Mouse (Mus musculus): ENCODE measurements around the gene Acy3. TPM values are rescaled to one million over a fixed set of nuclear protein-coding genes. Genes with fewer than 3 reads are reported as not detected.
"Not testable (repeated sequence)": the region's sequence is repeated elsewhere in the genome, so short reads cannot be mapped to it uniquely, and the experiment has no call there.

Acy3 gene
- polyA plus RNA-seq, 1 experiment = 4.6 TPM

DNA sequence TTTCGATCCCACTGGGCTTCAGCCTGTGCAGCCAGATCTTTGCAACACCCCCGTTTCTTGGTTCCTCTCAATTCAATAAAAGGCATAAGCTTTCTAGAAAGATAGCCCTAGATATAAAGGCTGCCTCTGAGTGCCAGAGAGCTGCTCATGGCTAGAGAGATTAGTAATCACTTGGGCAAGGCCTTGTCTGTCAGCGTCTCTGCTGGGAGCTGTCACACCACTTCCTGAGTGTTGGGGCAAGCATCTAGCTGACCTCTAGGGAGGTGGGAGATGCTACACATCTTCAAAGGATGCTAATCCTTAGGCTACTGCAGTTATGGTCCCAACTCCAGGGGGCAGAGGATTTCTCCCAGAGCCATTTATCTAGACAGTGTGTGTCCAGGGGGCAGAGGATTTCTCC, 19.1 kb upstream of the Acy3 start:
- Histone ChIP-seq H3K4me3 (ENCODE audit: insufficient read depth, low read length) (no peak overlapping the region), H3K27ac (ENCODE audit: insufficient read depth, low read length) (no peak overlapping the region), H3K4me1 (ENCODE audit: control insufficient read depth, insufficient read depth, low read length) (no peaks in the 10 kb centered on the region; the same call in 1 of the 2 replicates)
- no peak for TF ChIP-seq CTCF (IDR thresholded peaks at IDR 0.05; ENCODE audit: extremely low read depth, insufficient read depth, low read length)
- TF ChIP-seq POLR2A (IDR thresholded peaks at IDR 0.05; ENCODE audit: extremely low read depth, insufficient read depth, low read length) = no peak

DNA sequence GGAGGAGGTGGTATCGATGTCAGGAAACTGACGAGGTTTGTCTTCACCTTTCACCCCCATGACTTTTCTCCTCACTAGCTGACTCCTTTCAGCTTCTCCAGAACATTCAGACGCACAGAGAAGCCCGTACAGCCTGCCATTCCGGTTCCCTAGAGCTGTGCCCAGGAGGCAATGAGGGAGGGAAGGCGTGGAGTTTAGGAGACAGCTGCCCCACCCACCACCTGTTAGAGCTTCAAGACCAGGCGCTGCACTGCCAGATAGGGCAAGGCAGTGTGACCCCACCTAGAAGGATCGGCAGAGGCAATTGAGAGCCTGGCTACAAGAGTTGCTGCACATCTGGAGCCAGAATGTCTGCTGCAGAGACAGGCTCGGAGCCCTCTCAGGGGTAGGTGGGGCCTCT, 14.1 kb upstream of the Acy3 start, which contains the start of gene Aldh3b2:
Gene Aldh3b2, plus strand, starts transcription at position 100 of the 400 bp plus-strand sequence.
- TF ChIP-seq CTCF (IDR thresholded peaks at IDR 0.05; ENCODE audit: extremely low read depth, insufficient read depth, low read length) = no peak
- TF ChIP-seq POLR2A (IDR thresholded peaks at IDR 0.05; ENCODE audit: extremely low read depth, insufficient read depth, low read length) = no peak
- Histone ChIP-seq H3K27ac (ENCODE audit: insufficient read depth, low read length) (no peak within 1 kb of the TSS), H3K4me3 (ENCODE audit: insufficient read depth, low read length) (no peak within 1 kb of the TSS), H3K4me1 (ENCODE audit: control insufficient read depth, insufficient read depth, low read length) (no peaks in the 10 kb centered on the region)

DNA sequence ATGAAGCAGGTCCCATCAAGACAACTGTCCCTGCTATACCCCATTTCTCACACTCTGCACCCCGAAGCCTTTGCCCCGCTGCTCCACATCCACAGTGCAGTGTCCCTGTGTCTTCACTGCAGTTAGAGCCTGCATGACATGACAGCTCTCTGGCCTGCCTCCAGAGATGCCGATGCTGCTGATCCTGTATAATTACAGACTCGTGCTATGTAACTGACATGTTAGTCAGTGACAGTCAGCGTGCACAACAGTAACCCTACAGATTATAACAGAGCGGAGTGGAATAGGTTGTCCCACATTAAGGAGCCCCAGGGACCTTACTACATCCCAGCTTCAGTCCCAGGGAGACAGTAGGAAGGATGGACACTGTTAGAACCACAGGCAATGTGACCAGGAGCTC, 11.8 kb upstream of the Acy3 start:
- not testable (repeated sequence) for H3K27ac ChIP-seq (ENCODE audit: insufficient read depth, low read length); H3K4me3 ChIP-seq (ENCODE audit: insufficient read depth, low read length); H3K4me1 ChIP-seq (ENCODE audit: control insufficient read depth, insufficient read depth, low read length)

DNA sequence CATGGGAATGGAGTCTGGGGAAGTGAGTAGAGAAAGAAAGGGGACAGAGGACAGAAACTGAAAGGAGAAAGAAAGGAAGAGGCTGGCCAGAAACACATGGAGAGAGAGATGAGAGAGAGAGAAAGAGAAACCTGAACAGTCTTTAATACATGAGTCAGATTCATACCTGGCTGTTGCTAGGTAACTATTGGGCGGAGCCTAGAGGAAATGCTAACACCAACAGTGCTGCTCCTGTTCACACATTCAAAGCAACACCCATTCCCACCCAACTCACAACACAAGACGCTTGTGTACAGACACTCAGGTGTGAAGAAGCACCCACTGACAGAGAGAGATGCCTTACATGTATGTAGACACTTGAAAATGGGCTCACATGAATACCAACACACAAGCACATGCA, 10.5 kb upstream of the Acy3 start:
- no peaks in the 10 kb centered on the region for H3K4me1 ChIP-seq (ENCODE audit: control insufficient read depth, insufficient read depth, low read length)
- TF ChIP-seq CTCF (IDR thresholded peaks at IDR 0.05; ENCODE audit: extremely low read depth, insufficient read depth, low read length) = no peak
- TF ChIP-seq POLR2A (IDR thresholded peaks at IDR 0.05; ENCODE audit: extremely low read depth, insufficient read depth, low read length) = no peak
- no peak overlapping the region for H3K4me3 ChIP-seq (ENCODE audit: insufficient read depth, low read length)
- no peak overlapping the region for H3K27ac ChIP-seq (ENCODE audit: insufficient read depth, low read length)

DNA sequence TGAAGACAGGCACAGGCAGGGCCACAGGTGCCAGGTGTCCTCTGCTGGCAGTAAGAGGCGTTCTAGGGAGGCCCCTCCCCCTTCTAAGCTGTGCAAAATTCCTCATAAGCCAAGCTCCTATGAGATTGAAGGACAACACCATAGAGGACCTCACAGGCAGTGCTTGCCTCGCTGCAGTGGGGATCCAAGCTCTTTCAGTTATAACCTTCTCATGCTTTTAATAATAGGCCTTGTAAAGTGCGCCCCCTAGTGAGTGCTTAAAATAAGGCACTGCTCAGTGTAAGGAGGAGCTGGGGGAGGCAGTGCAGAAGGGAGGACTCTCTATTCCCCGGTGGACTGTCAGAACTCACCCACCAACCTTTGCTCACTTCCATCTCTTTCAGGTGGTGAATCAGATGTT, 6.1 kb upstream of the Acy3 start:
- no peak overlapping the region for H3K27ac ChIP-seq (ENCODE audit: insufficient read depth, low read length)
- TF ChIP-seq POLR2A (IDR thresholded peaks at IDR 0.05; ENCODE audit: extremely low read depth, insufficient read depth, low read length) = no peak
- peak; percentile 74 for TF ChIP-seq CTCF (IDR thresholded peaks at IDR 0.05; ENCODE audit: extremely low read depth, insufficient read depth, low read length)
- no peak overlapping the region for H3K4me3 ChIP-seq (ENCODE audit: insufficient read depth, low read length)
- no peaks in the 10 kb centered on the region for H3K4me1 ChIP-seq (ENCODE audit: control insufficient read depth, insufficient read depth, low read length)

DNA sequence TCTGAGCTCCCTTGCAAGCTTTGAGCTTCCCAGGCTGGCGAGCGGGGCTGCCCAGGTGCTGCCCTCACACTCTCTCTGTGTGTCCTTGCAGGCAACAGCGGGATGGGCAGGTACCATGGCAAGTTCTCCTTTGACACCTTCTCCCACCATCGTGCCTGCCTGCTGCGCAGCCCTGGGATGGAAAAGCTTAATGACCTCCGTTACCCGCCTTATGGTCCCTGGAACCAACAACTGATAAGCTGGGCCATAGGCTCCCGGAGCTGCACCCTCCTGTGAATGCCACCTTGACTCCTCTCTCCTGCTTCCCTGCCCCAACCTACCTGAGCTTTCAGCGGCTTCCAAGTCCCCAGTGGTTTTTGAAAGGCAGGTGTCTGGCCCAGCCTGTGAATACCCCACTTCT, 5.5 kb upstream of the Acy3 start:
- H3K27ac ChIP-seq (ENCODE audit: insufficient read depth, low read length) = no peak overlapping the region
- TF ChIP-seq CTCF (IDR thresholded peaks at IDR 0.05; ENCODE audit: extremely low read depth, insufficient read depth, low read length) (no peak), POLR2A (IDR thresholded peaks at IDR 0.05; ENCODE audit: extremely low read depth, insufficient read depth, low read length) (no peak)

DNA sequence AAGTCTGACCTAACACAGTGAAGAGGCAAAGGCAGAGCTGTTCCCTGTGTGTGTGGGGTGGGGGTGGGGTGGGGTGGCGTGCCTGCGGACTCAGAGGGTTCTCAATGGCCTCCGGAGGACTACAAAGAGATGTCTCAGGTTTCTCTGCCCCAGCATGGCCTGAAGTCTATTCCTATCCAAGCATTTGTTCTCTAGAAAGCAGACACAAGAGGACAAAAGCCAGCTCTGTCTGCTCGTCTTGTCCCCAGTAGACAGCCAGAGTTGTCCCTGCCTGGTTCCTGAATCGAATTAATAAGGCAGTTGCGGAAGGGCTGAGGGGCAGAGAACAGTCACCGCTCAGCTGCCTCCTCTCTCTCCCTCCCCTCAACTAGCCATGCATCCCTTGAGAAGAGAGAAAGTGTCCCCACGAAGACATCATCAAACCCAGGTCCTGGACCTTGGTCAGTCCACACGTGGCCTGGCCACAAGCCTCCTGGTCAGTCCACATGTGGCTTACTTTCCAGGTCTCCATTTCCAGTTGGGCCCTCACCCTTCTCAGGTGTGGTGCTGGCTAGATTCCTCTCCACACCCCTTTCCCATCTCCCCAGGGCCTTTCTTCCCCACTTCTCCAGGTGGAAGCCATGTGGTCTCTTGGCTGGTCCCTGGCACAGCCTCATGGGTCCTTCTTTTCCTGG, 2.7 kb upstream of the Acy3 start:
- Histone ChIP-seq H3K27ac (ENCODE audit: insufficient read depth, low read length) (peak overlapping the region; percentile 20; the same call in 1 of the 2 replicates), H3K4me1 (ENCODE audit: control insufficient read depth, insufficient read depth, low read length) (peaks cover 6% of the 10 kb centered on the region), H3K4me3 (ENCODE audit: insufficient read depth, low read length) (no peak overlapping the region)
- TF ChIP-seq CTCF (IDR thresholded peaks at IDR 0.05; ENCODE audit: extremely low read depth, insufficient read depth, low read length) (no peak), POLR2A (IDR thresholded peaks at IDR 0.05; ENCODE audit: extremely low read depth, insufficient read depth, low read length) (no peak)

More for the DNA sequence above, 5.5 kb upstream of the Acy3 start:
- Histone ChIP-seq H3K4me3 (ENCODE audit: insufficient read depth, low read length) (no peak overlapping the region), H3K4me1 (ENCODE audit: control insufficient read depth, insufficient read depth, low read length) (no peaks in the 10 kb centered on the region)

DNA sequence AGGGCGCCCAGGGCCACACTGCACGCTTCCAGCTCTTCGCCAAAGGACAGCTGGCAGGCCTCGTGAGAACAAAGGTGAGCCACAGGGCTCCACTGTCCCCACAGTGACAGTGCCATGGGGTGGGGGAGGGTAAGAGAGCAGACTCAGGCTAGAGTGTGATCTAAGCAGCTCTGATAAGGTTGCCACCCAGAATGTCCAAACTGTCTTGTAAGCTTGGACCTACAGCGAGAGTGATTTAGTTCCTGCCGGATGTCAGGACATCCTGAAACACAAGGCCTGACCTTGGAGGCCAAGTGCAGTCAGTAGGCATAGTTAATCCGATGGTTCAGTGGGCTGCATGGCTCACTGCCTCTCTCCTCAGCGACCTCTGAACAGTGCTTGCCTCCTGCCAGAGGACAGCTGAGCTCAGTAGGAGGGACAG, 1.1 kb upstream of the Acy3 start:
- Histone ChIP-seq H3K27ac (ENCODE audit: insufficient read depth, low read length) (no peak overlapping the region), H3K4me3 (ENCODE audit: insufficient read depth, low read length) (no peak overlapping the region), H3K4me1 (ENCODE audit: control insufficient read depth, insufficient read depth, low read length) (peaks cover 6% of the 10 kb centered on the region)
- no peak for TF ChIP-seq CTCF (IDR thresholded peaks at IDR 0.05; ENCODE audit: extremely low read depth, insufficient read depth, low read length)
- TF ChIP-seq POLR2A (IDR thresholded peaks at IDR 0.05; ENCODE audit: extremely low read depth, insufficient read depth, low read length) = no peak

DNA sequence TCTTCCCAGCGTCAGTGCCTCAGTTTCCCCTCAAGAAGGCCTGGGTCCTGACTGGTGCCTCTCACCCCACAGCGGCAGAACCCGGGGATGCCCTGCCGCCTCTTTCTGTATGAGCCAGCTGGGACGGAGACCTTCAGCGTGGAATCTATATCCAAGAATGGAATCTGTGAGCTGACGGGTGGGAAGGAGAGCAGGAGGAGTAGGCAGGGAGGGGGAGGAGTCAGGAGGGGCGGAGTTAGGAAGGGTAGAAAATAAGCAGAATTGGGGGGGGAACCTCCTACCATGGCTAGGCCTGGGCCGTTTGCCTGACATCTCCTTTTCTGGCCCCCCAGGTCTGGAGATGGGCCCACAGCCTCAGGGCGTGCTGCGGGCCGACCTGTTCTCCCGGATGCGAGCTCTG, 1.7 kb downstream of the Acy3 start:
- Histone ChIP-seq H3K27ac (ENCODE audit: insufficient read depth, low read length) (no peak overlapping the region), H3K4me3 (ENCODE audit: insufficient read depth, low read length) (no peak overlapping the region), H3K4me1 (ENCODE audit: control insufficient read depth, insufficient read depth, low read length) (peaks cover 6% of the 10 kb centered on the region)
- TF ChIP-seq POLR2A (IDR thresholded peaks at IDR 0.05; ENCODE audit: extremely low read depth, insufficient read depth, low read length) = no peak
- no peak for TF ChIP-seq CTCF (IDR thresholded peaks at IDR 0.05; ENCODE audit: extremely low read depth, insufficient read depth, low read length)

DNA sequence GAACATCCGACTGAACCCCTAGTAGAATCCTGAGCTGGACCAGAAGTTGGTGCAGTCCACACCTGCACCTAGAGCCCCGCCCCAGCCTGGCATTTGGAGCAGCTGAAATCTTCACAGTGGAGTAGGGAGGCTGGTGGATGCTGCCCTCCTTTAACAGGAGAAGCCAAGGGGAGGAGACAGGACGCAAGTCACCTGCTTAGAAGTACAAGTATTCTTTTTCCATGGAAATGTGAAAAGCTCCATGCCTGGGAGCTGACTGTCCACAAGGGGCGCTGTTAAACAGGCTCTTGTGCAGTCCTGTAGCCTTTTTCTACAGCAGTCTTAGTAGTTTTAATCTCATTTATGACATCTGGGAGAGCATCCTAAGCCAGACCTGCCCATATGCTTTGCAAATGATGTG, 2.4 kb downstream of the Acy3 start:
- no peak for TF ChIP-seq POLR2A (IDR thresholded peaks at IDR 0.05; ENCODE audit: extremely low read depth, insufficient read depth, low read length)
- no peak for TF ChIP-seq CTCF (IDR thresholded peaks at IDR 0.05; ENCODE audit: extremely low read depth, insufficient read depth, low read length)
- Histone ChIP-seq H3K4me3 (ENCODE audit: insufficient read depth, low read length) (no peak overlapping the region), H3K4me1 (ENCODE audit: control insufficient read depth, insufficient read depth, low read length) (peaks cover 6% of the 10 kb centered on the region), H3K27ac (ENCODE audit: insufficient read depth, low read length) (no peak overlapping the region)
